Mouse (Mus musculus): ENCODE data around the gene Relt.

The Relt gene

GRCm38 (mm10) chr7:100862828-100863638 is at the start of gene Relt:
Relt (minus strand) TSS chr7:100863446.
- peak; percentile 91 for DNase-seq

GRCm38 (mm10) chr7:100911791-100912190 is 48.5 kb upstream of the Relt start:
- no peak for DNase-seq

DNA sequence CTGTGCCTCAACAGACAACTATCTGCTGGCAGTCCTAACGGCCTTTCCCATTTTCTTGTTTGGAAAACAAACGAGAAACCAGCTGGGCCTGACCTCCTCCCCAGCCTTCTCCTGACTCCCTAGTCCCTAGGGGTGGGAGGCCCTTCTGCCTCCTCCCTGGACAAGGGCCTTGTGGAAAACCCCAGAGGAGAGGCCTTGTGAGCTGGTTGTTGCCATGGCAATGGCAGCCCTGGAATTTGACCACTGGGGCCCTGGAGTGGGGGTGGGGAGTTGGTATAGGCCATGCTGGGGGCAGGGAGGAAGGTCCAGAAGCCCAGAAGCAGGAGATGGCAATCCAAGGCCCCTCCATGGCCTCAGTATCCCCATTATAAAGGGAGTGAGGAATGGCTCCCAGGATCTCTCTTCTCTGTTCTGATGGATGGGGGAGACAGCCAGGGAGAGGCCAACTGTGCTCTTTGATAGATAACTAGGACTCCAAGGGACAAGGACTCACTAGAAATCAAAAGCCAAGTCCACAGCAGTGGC is 48.1 kb upstream of the Relt start:
- no peak for DNase-seq

DNA sequence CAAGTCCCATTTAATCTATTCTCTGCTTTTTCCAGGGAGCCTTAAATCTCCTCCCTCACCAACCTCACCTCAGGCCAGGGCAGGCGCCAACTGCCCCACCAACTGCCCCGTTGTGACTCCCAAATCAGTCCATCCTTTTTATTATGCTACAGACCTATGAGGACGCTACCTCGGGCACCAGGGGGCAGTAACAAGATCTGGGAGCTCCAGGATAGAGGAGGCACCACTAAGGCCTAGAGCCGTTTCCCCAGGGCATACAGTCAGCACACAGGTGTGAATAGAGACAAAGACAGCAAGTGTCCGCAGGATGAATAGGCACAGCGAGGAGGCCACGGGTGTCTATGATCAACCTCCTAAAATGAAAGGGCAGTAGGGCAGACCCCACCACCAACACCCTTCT is 45.3 kb upstream of the Relt start:
- peak; percentile 46 for DNase-seq

DNA sequence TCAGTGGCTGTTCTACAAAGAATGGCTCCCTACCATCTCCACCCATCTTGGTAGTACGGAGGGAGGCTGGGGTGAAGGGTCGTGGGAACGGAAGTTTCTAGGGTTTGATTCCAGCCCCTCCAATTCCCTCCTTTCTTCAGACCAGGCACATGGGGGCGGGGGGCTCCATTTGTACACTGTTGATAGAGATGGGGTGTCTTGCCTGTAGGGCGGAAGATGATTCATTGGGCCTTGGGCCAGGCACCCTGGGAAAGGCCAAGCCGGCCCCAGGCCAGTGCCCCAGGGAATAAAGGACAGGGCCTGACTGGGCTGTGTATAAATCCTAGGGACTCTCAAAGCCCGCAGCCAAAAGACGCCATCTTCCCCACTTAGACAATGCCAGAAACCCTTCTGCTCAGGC is 44.8 kb upstream of the Relt start:
- DNase-seq: no peak

GRCm38 (mm10) chr7:100907231-100907630 is 44.0 kb upstream of the Relt start:
- DNase-seq: peak; percentile 84

DNA sequence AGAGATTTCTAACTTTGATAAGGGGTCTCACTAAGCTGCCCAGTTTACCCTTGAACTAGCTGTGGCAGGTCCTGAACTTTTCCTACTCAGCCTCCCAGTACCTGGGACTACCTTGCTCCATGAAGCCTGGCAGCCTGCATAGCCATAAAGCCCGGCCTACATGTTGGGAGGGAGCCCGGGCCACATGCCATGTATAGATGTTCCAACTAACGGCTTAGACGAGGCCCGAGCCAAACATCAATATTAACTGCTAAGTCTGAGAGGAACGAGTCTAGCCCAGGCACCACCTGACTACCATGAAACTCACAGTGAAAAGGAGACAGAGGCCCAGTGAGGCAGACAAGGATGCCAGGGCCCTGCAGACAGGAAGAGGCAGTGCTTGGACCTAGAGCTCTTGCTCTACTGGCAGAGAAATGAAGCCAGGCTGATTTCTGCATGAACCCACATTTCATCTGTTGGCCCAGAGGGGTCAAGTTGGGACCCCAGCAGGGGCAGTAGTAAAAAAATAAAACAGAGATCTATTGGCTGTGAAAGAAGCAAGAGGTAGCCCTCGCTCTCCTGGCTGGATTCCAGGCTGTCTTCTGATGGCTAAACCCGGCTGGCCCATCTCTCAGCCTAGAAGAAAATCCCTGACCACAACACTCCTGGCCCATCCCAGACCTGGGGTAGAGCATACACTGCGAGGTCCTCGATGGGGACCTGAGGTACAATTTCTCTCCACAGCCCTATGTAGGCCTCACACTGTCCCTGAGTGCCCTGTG is 43.0 kb upstream of the Relt start:
- DNase-seq: no peak

DNA sequence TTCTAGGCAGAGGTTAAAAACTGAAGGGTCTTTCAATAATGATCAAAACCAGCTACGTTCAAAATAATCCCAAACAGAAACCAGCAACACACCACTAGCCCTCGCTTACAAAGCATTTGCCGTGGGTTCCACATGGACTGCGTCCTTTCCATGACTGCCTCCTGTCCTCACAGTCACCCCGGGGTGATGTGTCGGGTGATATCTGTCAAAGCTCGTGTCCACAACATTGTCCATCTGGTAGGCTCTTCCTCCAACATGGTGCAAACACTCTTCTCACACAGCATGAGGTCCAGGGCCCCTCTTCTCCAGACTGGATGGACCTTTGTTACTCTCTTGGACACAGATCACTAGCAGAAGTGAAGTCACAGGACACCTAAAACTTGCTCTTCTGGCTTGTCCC is 41.8 kb upstream of the Relt start:
- DNase-seq: no peak

DNA sequence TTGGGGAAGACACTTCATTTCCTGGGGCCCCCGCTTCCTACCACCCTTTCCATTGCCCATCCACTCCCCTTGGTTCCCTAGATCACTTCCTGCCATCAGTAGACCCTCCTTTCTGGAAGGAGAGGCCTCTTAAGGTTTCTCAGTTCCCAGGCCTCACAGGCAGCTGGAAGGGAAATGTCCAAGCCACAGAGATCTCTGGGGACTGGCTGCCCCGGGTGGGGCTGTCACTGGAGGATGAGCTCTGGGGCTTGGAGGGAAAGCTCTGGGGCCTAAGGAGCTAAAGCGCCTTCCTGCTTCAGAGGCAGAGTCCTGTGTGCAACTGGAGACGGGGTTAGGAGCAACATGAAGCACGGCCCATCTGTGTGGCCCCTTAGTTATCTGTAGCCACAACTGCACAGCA is 41.4 kb upstream of the Relt start:
- DNase-seq: no peak

GRCm38 (mm10) chr7:100902451-100903137 is 39.3 kb upstream of the Relt start:
- DNase-seq: no peak

DNA sequence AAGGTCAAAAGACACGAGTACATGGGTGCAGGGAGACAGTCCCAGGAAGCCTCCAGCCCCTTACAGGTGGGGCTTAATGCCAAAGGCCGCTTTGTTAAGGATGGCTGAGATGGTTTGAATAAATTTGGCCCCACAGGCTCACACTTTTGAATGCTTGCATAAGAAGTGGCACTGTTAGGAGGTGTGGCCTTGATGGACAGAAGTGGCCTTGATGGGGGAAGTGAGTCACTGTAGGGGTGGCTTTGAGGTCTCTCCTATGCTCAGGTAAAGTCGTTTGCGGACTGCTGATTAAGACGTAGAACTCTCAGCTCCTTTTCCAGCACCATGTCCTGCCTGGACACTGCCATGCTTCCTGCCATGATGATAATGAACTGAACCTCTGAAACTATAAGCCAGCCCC is 34.6 kb upstream of the Relt start:
- no peak for DNase-seq

GRCm38 (mm10) chr7:100894833-100895226 is 31.6 kb upstream of the Relt start:
- DNase-seq: no peak

- DNase-seq: peak; percentile 67
These were observed 31.0 kb upstream of the Relt start for GRCm38 (mm10) chr7:100894057-100894832.

- DNase-seq: peak; percentile 67
These were observed 30.2 kb upstream of the Relt start for GRCm38 (mm10) chr7:100893249-100894056.

GRCm38 (mm10) chr7:100886535-100886934 is 23.3 kb upstream of the Relt start:
- DNase-seq: peak; percentile 73

DNA sequence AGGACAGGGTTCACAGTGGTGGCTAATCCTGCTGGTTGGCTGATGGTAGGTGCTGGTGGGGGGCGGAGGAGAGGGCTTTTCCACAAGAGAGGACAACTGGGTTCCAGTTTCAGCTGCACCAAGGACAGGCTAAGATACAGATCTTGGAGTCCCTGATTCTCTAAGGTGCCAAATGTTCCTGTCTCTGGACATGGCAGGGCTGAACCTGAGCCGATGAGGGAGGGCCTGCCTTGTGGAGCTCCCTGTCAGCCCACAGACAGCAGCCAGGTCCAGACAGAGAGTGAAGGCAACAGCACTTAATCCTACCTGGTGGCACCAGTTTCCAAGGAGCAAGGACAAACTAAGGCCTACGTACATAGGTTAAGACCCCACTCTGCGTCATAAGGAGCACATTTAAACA is 21.2 kb upstream of the Relt start:
- DNase-seq: no peak

GRCm38 (mm10) chr7:100881950-100882349 is 18.7 kb upstream of the Relt start:
- DNase-seq: no peak

DNA sequence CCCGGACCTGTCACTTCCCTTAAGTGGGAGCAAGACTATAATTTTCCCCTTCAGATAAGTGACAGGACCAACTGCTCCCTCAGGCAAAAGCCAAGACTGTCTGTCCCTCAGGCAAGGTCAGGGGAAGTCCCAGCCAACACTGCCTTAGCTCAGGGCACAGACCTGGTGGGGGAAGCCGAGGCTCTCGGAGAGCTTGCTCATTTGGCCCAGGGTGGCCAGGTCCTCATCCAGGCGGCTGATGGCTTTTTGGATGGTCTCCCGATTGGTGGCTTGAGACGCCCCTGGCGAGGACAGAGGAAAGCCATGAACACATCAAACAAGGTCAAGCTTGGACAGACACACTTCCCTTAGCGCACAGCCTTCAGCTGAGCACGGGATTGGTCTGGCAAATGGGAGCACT is 18.3 kb upstream of the Relt start:
- no peak for DNase-seq

- peak; percentile 81 for DNase-seq
These were observed 16.3 kb upstream of the Relt start for GRCm38 (mm10) chr7:100879595-100879994.

- no peak for DNase-seq
These were observed 13.5 kb upstream of the Relt start for GRCm38 (mm10) chr7:100876771-100877170.

- DNase-seq: no peak
These were observed 13.0 kb upstream of the Relt start for GRCm38 (mm10) chr7:100876293-100876692.

DNA sequence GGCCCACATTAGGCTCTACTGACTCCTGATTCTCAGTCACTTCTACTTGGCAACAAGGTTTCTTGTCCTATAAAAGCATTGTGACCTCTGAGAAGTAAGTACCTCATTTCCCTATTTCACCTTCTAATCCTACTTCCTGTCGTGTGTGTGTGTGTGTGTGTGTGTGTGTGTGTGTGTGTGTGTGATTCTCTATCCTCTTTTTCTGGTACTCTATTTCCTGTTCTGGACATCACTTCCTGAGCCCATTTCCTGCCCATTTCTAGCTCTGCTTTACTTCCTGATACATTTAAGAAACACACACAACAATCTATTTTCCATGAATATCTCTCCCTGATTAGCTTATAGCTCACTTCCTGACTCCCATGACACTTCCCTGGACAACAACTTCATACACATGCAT is 12.6 kb upstream of the Relt start:
- no peak for DNase-seq
